Mouse (Mus musculus): Measurements from ENCODE around the gene D130043K22Rik. TPM values are rescaled to one million over a fixed set of nuclear protein-coding genes. Genes with fewer than 3 reads are reported as not detected.

The D130043K22Rik gene
- polyA plus RNA-seq, 1 experiment from 2014 or later: 0.28 TPM

Other genes with a start within 250 kb of the D130043K22Rik start
- not detected in 2 replicates for gene Armh2, start 103.9 kb upstream of the D130043K22Rik start, polyA plus RNA-seq (2016; fragmentation: Nextera tagmentation; extraction: Ambion mirVana)
- 111 and 114 TPM in 2 replicates for gene Gmnn, start 83.2 kb upstream of the D130043K22Rik start, polyA plus RNA-seq (2016; fragmentation: Nextera tagmentation; extraction: Ambion mirVana)
- 9.4 and 12.6 TPM in 2 replicates for gene BC005537, start 43.5 kb upstream of the D130043K22Rik start, polyA plus RNA-seq (2016; fragmentation: Nextera tagmentation; extraction: Ambion mirVana)
- gene Acot13, start 13.6 kb upstream of the D130043K22Rik start, polyA plus RNA-seq (2016; fragmentation: Nextera tagmentation; extraction: Ambion mirVana): 187 and 195 TPM in 2 replicates
- gene Tdp2, start 13.5 kb upstream of the D130043K22Rik start, polyA plus RNA-seq (2016; fragmentation: Nextera tagmentation; extraction: Ambion mirVana): 38.5 and 38.9 TPM in 2 replicates
- gene Aldh5a1, start 92.5 kb downstream of the D130043K22Rik start, polyA plus RNA-seq (2016; fragmentation: Nextera tagmentation; extraction: Ambion mirVana): 13.3 and 13.8 TPM in 2 replicates
- gene Gpld1, start 98.0 kb downstream of the D130043K22Rik start, polyA plus RNA-seq (2016; fragmentation: Nextera tagmentation; extraction: Ambion mirVana): 0.15 and 0.24 TPM in 2 replicates
- gene Mrs2, start 175.2 kb downstream of the D130043K22Rik start, polyA plus RNA-seq (2016; fragmentation: Nextera tagmentation; extraction: Ambion mirVana): 27.6 and 28.7 TPM in 2 replicates
- 1.0 and 1.4 TPM in 2 replicates for gene Dcdc2a, start 210.9 kb downstream of the D130043K22Rik start, polyA plus RNA-seq (2016; fragmentation: Nextera tagmentation; extraction: Ambion mirVana)